Mouse (Mus musculus) erythroblast, embryonic 14.5 days (primary cell): ENCODE measurements around the gene Fgfr2.

ENCODE experiments used
- GATA1 ChIP-seq: IDR thresholded peaks from 2 replicates; pipeline ENCODE4 v1.6.1; 2012; ENCODE audit warnings: low read length, inconsistent platforms, mixed read lengths
- TAL1 ChIP-seq: IDR thresholded peaks from 3 replicates; pipeline ENCODE4 v1.6.1; 2012; ENCODE audit warnings: low read length, inconsistent platforms, mixed read lengths

- TF ChIP-seq TAL1, result no peak
- TF ChIP-seq GATA1, result no peak
These were observed 265.0 kb downstream of the Fgfr2 start for GRCm38 (mm10) chr7:132858043-132858608.
